In the genomic region with DNA sequence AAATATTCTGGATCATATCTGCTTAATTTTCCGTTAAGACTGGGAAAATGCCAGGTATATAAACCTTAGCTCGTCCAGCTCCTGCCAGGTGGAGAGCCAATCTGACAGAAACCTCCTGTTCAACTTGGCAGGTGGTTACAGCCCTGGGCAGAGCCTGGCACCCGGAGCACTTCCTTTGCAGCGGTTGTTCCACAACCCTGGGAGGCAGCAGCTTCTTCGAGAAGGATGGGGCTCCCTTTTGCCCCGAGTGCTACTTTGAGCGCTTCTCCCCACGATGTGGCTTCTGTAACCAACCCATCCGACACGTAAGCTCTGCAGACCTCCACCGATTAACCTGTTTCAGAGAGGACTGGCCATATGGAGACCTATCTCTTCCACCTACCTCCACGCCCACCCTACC, we compare ENCODE assay signal across 10 mouse cellular contexts. TPM values are rescaled to one million over a fixed set of nuclear protein-coding genes. Genes with fewer than 3 reads are reported as not detected.
A peak's percentile ranks its signal among the peaks of the same experiment; 100 is the strongest.
DNase-seq lines count a peak whose midpoint lies in the region; ATAC-seq and TF ChIP-seq lines count a peak whose summit lies in the region.
"Had no signal": no experiment of that assay in that cellular context is flagged by ENCODE, and none has a peak within 500 bp of the region (broad histone marks: within the 10 kb centered on the region; RNA-seq: fewer than 3 reads in every experiment).

No protein-coding gene starts in this region.

- H3K36me3 ChIP-seq in hindbrain, embryonic 12.5 days = 0 out of 2 replicates have a peak, but pooled peaks cover 2% of the 10 kb centered on the region
- no peaks in the 10 kb centered on the region for H3K36me3 ChIP-seq in midbrain, embryonic 15.5 days (replicated peaks)

- peak overlapping the region; percentile 49 for H3K4me2 ChIP-seq in hindbrain, embryonic 12.5 days (replicated peaks)
- peak overlapping the region; percentile 70 for H3K4me2 ChIP-seq in midbrain, embryonic 15.5 days

- no peak overlapping the region for H3K9ac ChIP-seq in hindbrain, embryonic 12.5 days
- no peak overlapping the region for H3K9ac ChIP-seq in midbrain, embryonic 15.5 days

- no peak overlapping the region for H3K27ac ChIP-seq in cerebellum, adult 2 months (ENCODE audit: insufficient read depth, low read length)
- H3K27ac ChIP-seq in hindbrain, embryonic 12.5 days = no peak overlapping the region
- no peak overlapping the region for H3K27ac ChIP-seq in midbrain, embryonic 15.5 days

- 11% methylated on average over 12 of the region's 12 CpGs for WGBS in cerebellum, adult 2 months
- 59% methylated on average over 12 of the region's 12 CpGs for WGBS in hindbrain, embryonic 12.5 days
- 62% methylated on average over 12 of the region's 12 CpGs for WGBS in midbrain, embryonic 15.5 days

- intact Hi-C loops in gastrocnemius, postnatal 36 days (cut with DNase I) = no loop called here

- no peak for ATAC-seq in hindbrain, embryonic 12.5 days (ENCODE audit: low FRiP score)
- no peak for ATAC-seq in midbrain, embryonic 15.5 days (replicated peaks)
- no peak for ATAC-seq in frontal cortex, adult (ENCODE audit: low TSS enrichment)

- no peak for TF ChIP-seq CTCF in cerebellum, adult 2 months (IDR thresholded peaks at IDR 0.05; ENCODE audit: borderline replicate concordance, insufficient read depth, low read depth, low read length)

- H3K4me3 ChIP-seq in cerebellum, adult 2 months (replicated peaks; ENCODE audit: insufficient read depth, low read depth, low read length) = no peak overlapping the region
- no peak overlapping the region for H3K4me3 ChIP-seq in hindbrain, embryonic 12.5 days
- no peak overlapping the region for H3K4me3 ChIP-seq in midbrain, embryonic 15.5 days

- TF ChIP-seq POLR2A in cerebellum, adult 2 months (IDR thresholded peaks at IDR 0.05; ENCODE audit: borderline replicate concordance, insufficient read depth, low read length) = no peak

- H3K4me1 ChIP-seq in cerebellum, adult 2 months (ENCODE audit: control insufficient read depth, insufficient read depth, low read length) = peaks cover 17% of the 10 kb centered on the region; the same call in 1 of the 2 replicates
- peaks cover 14% of the 10 kb centered on the region for H3K4me1 ChIP-seq in hindbrain, embryonic 12.5 days
- H3K4me1 ChIP-seq in midbrain, embryonic 15.5 days = peaks cover 21% of the 10 kb centered on the region; the same call in 1 of the 2 replicates

- no peaks in the 10 kb centered on the region for H3K27me3 ChIP-seq in cerebellum, adult 2 months (ENCODE audit: control insufficient read depth, insufficient read depth, low read length)
- peaks cover 14% of the 10 kb centered on the region; the same call in 1 of the 2 replicates for H3K27me3 ChIP-seq in hindbrain, embryonic 12.5 days
- H3K27me3 ChIP-seq in midbrain, embryonic 15.5 days (replicated peaks) = 0 out of 2 replicates have a peak, but pooled peaks cover 3% of the 10 kb centered on the region

- H3K9me3 ChIP-seq in hindbrain, embryonic 12.5 days (replicated peaks) = no peaks in the 10 kb centered on the region
- H3K9me3 ChIP-seq in midbrain, embryonic 15.5 days = no peaks in the 10 kb centered on the region

- DNase-seq in cerebellum, adult 2 months = peak; percentile 53 to 74
- no peak for DNase-seq in cerebellum, postnatal 4 days (ENCODE audit: low spot score in 2 of 2)
- peak; percentile 35 for DNase-seq in cerebellum, adult 8-10 months
- DNase-seq in gastrocnemius, postnatal 36 days = no peak
- DNase-seq in urinary bladder, postnatal 14 days (ENCODE audit: low spot score) = no peak
- DNase-seq: kidney, adult 2 months had no signal

RNA-seq across cellular contexts. Expression of gene Tgfb1i1, which starts 5.3 kb away (rescaled TPM):
- polyA plus RNA-seq in cerebellum, adult 2 months (2012; rRNA removed) = 10.8 and 13.1 TPM in 2 replicates
- polyA plus RNA-seq in hindbrain, embryonic 12.5 days (2016; fragmentation: Nextera tagmentation; extraction: Ambion mirVana) = 50.9 and 63.1 TPM in 2 replicates
- 23.3 and 24.2 TPM in 2 replicates for polyA plus RNA-seq in midbrain, embryonic 15.5 days (2015; fragmentation: Nextera tagmentation; extraction: Ambion mirVana)
- 1 to 10 TPM; 5.3 to 6.1 TPM for total RNA-seq in gastrocnemius, postnatal 36 days (2021)

RNA-seq across cellular contexts. Expression of gene Slc5a2, which starts 13.5 kb away (rescaled TPM):
- polyA plus RNA-seq in cerebellum, adult 2 months (2012; rRNA removed) = 0.30 and 0.51 TPM in 2 replicates
- not detected in 2 replicates for polyA plus RNA-seq in hindbrain, embryonic 12.5 days (2016; fragmentation: Nextera tagmentation; extraction: Ambion mirVana)
- 0.12 TPM in 1 of 2 replicates, not detected in the other for polyA plus RNA-seq in midbrain, embryonic 15.5 days (2015; fragmentation: Nextera tagmentation; extraction: Ambion mirVana)
- not detected for total RNA-seq in gastrocnemius, postnatal 36 days (2021)
- total RNA-seq: megakaryocyte progenitor cell, adult 5-6 weeks had no signal

RNA-seq across cellular contexts. Expression of gene 9130023H24Rik, which starts 14.1 kb away (rescaled TPM):
- polyA plus RNA-seq in cerebellum, adult 2 months (2012; rRNA removed) = 2.6 and 2.8 TPM in 2 replicates
- 13.8 and 14.1 TPM in 2 replicates for polyA plus RNA-seq in hindbrain, embryonic 12.5 days (2016; fragmentation: Nextera tagmentation; extraction: Ambion mirVana)
- polyA plus RNA-seq in midbrain, embryonic 15.5 days (2015; fragmentation: Nextera tagmentation; extraction: Ambion mirVana) = 8.1 and 8.5 TPM in 2 replicates
- total RNA-seq in gastrocnemius, postnatal 36 days (2021) = 1 to 10 TPM; 1.4 to 1.7 TPM

RNA-seq across cellular contexts. Expression of gene Armc5, which starts 14.8 kb away (rescaled TPM):
- 16.1 and 17.2 TPM in 2 replicates for polyA plus RNA-seq in cerebellum, adult 2 months (2012; rRNA removed)
- 16.4 and 17.4 TPM in 2 replicates for polyA plus RNA-seq in hindbrain, embryonic 12.5 days (2016; fragmentation: Nextera tagmentation; extraction: Ambion mirVana)
- 14.2 and 16.2 TPM in 2 replicates for polyA plus RNA-seq in midbrain, embryonic 15.5 days (2015; fragmentation: Nextera tagmentation; extraction: Ambion mirVana)
- 1 to 10 TPM; 8.0 to 8.5 TPM for total RNA-seq in gastrocnemius, postnatal 36 days (2021)

RNA-seq across cellular contexts. Expression of gene Cox6a2, which starts 45.8 kb away (rescaled TPM):
- polyA plus RNA-seq in cerebellum, adult 2 months (2012; rRNA removed) = 0.82 and 0.89 TPM in 2 replicates
- 1.3 and 4.1 TPM in 2 replicates for polyA plus RNA-seq in hindbrain, embryonic 12.5 days (2016; fragmentation: Nextera tagmentation; extraction: Ambion mirVana)
- polyA plus RNA-seq in midbrain, embryonic 15.5 days (2015; fragmentation: Nextera tagmentation; extraction: Ambion mirVana) = 0.63 TPM in 1 of 2 replicates, not detected in the other
- 1,000 to 10,000 TPM; 1,297 to 1,662 TPM for total RNA-seq in gastrocnemius, postnatal 36 days (2021)

Comparison
In these comparisons a context has a peak if more than half of its experiments do, and no peak if none do; other contexts are left out.
1. DNase-seq: peak in cerebellum, adult 2 months (2 of 2) and cerebellum, adult 8-10 months (single experiment); none in cerebellum, postnatal 4 days (0 of 2), gastrocnemius, postnatal 36 days (0 of 2) and urinary bladder, postnatal 14 days (single experiment).